Mouse (Mus musculus) megakaryocyte-erythroid progenitor cell, adult 5-6 weeks (primary cell): ENCODE measurements at regions not wholly inside any gene's neighbourhood (a gene's known extent, or its start where the extent isn't known, plus 50 kb on each side); places are given as distances from the start of the nearest gene placed in this dataset.
"Not testable (repeated sequence)": the region's sequence is repeated elsewhere in the genome, so short reads cannot be mapped to it uniquely, and the experiment has no call there.

Source experiments
- ATAC-seq: replicated peaks from 2 replicates; pipeline ENCODE4 v1.8.0; 2016; ENCODE audit warnings: mild to moderate bottlenecking, inconsistent platforms; ENCODE audit not compliant: severe bottlenecking, poor library complexity, low FRiP score, low TSS enrichment

- no peak for ATAC-seq
Observed at GRCm38 (mm10) chr13:115911524-115912459, 397.7 kb downstream of the Isl1 start.

GRCm38 (mm10) chr13:115910866-115911449, 398.5 kb downstream of the Isl1 start:
- no peak for ATAC-seq

- ATAC-seq: no peak
Observed at GRCm38 (mm10) chr13:115880616-115881015, 428.9 kb downstream of the Isl1 start.

GRCm38 (mm10) chr13:115860480-115860879, 449.0 kb downstream of the Isl1 start:
- ATAC-seq: no peak

- ATAC-seq: no peak
Observed at GRCm38 (mm10) chr13:115856632-115857031, 452.9 kb downstream of the Isl1 start.

- no peak for ATAC-seq
Observed at GRCm38 (mm10) chr13:115852689-115853356, 456.7 kb downstream of the Isl1 start.

- ATAC-seq: no peak
Observed at GRCm38 (mm10) chr13:115843121-115843520, 466.4 kb downstream of the Isl1 start.

GRCm38 (mm10) chr13:115836203-115836768, 473.2 kb downstream of the Isl1 start:
- no peak for ATAC-seq

GRCm38 (mm10) chr13:115825191-115825590, 484.3 kb downstream of the Isl1 start:
- no peak for ATAC-seq

GRCm38 (mm10) chr13:115822527-115822926, 487.0 kb downstream of the Isl1 start:
- no peak for ATAC-seq

- no peak for ATAC-seq
Observed at GRCm38 (mm10) chr13:115814211-115814610, 495.3 kb downstream of the Isl1 start.

GRCm38 (mm10) chr13:115799294-115799693, 510.2 kb downstream of the Isl1 start:
- ATAC-seq: no peak

GRCm38 (mm10) chr13:115751271-115751670, 558.2 kb downstream of the Isl1 start:
- ATAC-seq: no peak

- ATAC-seq: not testable (repeated sequence)
Observed at GRCm38 (mm10) chr13:115742080-115742479, 567.4 kb downstream of the Isl1 start.

- ATAC-seq: no peak
Observed at GRCm38 (mm10) chr13:115727986-115728385, 581.5 kb downstream of the Isl1 start.

GRCm38 (mm10) chr13:115725356-115725952, 584.0 kb downstream of the Isl1 start:
- no peak for ATAC-seq

- no peak for ATAC-seq
Observed at GRCm38 (mm10) chr13:115719276-115719675, 590.2 kb downstream of the Isl1 start.

- ATAC-seq: no peak
Observed at GRCm38 (mm10) chr13:115718859-115719258, 590.6 kb downstream of the Isl1 start.

GRCm38 (mm10) chr13:115696197-115696596, 594.4 kb upstream of the Itga1 start:
- no peak for ATAC-seq

- ATAC-seq: no peak
Observed at GRCm38 (mm10) chr13:115687426-115687825, 585.7 kb upstream of the Itga1 start.
